Mouse (Mus musculus) lung, adult 2 months (tissue): ENCODE data around the gene Hmgcl. TPM values are rescaled to one million over a fixed set of nuclear protein-coding genes. Genes with fewer than 3 reads are reported as not detected.

Source experiments
- DNase-seq: peaks from one replicate; pipeline ENCODE4 v3.0.0; 2022
- H3K4me1 ChIP-seq: fragments of 200-500 bp; 2 replicates; pipeline ENCODE4 v1.6.1; 2011; ENCODE audit warnings: low read length; ENCODE audit not compliant: control insufficient read depth, insufficient read depth
- H3K4me3 ChIP-seq: fragments of 200-500 bp; replicated peaks from 2 replicates; pipeline ENCODE3; 2011; ENCODE audit warnings: low read depth, mild to moderate bottlenecking, control low read depth, low read length; ENCODE audit errors: extremely low read depth
- CTCF ChIP-seq: fragments of 200-500 bp; IDR thresholded peaks from 2 replicates; pipeline ENCODE4 v1.5.1; 2011; ENCODE audit warnings: mild to moderate bottlenecking, low read length, control low read depth; ENCODE audit not compliant: insufficient read depth
- POLR2A ChIP-seq: fragments of 200-500 bp; IDR thresholded peaks from 2 replicates; pipeline ENCODE4 v1.6.1; 2011; ENCODE audit warnings: low read depth, mild to moderate bottlenecking, control low read depth, low read length, borderline replicate concordance; ENCODE audit errors: extremely low read depth
- WGBS: fragments of 180-500 bp; shearing (Covaris S2); methylation state at CpG from one replicate; pipeline ENCODE4 v1.1.7; 2018; 5-methylcytosine and 5-hydroxymethylcytosine counted together
- polyA plus RNA-seq: library from polyadenylated mRNA; depleted of rRNA; stranded (reverse); fragments of >200 nt; gene quantifications from 2 replicates; pipeline ENCODE4 v1.2.3, GENCODE M21; 2012

Gene Hmgcl
- polyA plus RNA-seq, 1 experiment, result 49.6 TPM

- whole genome bisulfite sequencing, result 37% methylated on average over 6 of the region's 6 CpGs
Measured at GRCm38 (mm10) chr4:135949911-135950310, 3.7 kb downstream of the Hmgcl start.

DNA sequence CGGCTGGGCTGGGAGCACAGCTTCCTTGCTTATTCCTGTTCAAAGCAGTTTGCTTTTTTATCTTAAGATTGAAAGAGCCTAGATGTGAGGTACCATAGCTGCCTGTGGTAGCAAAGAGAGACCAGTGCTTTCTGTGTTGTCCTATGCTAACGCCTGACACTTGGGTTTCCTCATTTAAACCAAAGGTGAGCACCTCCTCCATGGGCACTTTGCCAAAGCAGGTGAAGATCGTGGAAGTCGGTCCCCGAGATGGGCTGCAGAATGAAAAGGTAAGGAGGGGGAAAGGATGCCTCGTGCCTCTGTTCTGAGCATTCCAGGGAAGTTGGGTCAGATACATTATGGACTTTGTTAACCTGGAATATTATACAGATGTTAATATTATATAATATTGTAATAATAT lies 4.1 kb downstream of the Hmgcl start:
- Histone ChIP-seq H3K4me1 (peaks cover 10% of the 10 kb centered on the region), H3K4me3 (no peak overlapping the region)
- TF ChIP-seq CTCF, result no peak
- TF ChIP-seq POLR2A, result no peak
- no peak for DNase-seq
- 64% methylated on average over 6 of the region's 6 CpGs for WGBS

More at GRCm38 (mm10) chr4:135949911-135950310, 3.7 kb downstream of the Hmgcl start:
- Histone ChIP-seq H3K4me3 (no peak overlapping the region), H3K4me1 (peaks cover 10% of the 10 kb centered on the region)
- TF ChIP-seq POLR2A (no peak), CTCF (no peak)
- DNase-seq, result no peak

DNA sequence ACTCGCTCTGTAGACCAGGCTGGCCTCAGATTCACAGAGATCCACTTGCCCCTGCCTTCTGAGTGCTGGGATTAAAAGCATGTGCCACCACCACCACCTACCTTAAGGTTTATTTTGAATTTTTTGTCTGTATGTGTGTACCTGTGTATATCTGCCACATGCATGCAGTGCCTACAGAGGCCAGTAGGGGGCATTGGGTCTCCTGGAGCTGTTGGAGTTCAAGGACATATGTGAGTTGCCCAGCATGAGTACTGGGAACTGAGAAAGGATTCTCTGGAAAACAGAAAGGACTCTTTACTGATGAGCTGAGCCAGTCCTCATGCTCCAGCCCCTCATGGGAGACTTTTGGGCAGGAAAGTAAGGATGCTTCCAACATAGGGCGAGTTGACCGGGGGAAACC lies 5.3 kb downstream of the Hmgcl start:
- H3K4me3 ChIP-seq, result no peak overlapping the region
- H3K4me1 ChIP-seq, result peaks cover 7% of the 10 kb centered on the region
- DNase-seq, result no peak
- TF ChIP-seq POLR2A (no peak), CTCF (peak; percentile 17; the same call in 1 of the 2 replicates)
- 96% methylated on average over 3 of the region's 3 CpGs for WGBS

GRCm38 (mm10) chr4:135953179-135953578 lies 6.9 kb downstream of the Hmgcl start:
- no peak for DNase-seq
- Histone ChIP-seq H3K4me3 (no peak overlapping the region), H3K4me1 (peaks cover 7% of the 10 kb centered on the region)
- 82% methylated on average over 3 of the region's 3 CpGs for WGBS
- TF ChIP-seq POLR2A (no peak), CTCF (no peak)

- TF ChIP-seq CTCF (peak; percentile 97), POLR2A (no peak)
- WGBS, result 18% methylated on average over 2 of the region's 2 CpGs
- peak; percentile 74 for DNase-seq
- H3K4me1 ChIP-seq, result peaks cover 7% of the 10 kb centered on the region
- H3K4me3 ChIP-seq, result no peak overlapping the region
Measured at GRCm38 (mm10) chr4:135954241-135954640, 8.0 kb downstream of the Hmgcl start.

DNA sequence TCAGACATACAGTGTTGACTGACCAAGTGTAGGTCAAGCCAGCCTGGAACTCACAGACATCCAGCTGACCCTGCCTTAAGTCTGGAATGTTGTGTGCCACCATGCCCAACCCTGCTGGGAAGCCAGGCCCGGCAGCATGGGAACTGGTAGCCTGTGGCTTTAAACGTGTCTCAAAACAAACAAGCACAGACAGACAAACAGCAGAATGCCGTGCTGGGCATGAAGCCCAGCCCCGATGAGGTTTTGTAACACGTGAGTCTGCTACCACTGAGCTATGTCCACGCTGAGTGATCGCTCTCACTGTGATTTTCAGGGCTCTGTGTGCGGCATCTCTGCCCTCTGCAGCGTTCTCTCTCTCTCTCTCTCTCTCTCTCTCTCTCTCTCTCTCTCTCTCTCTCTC lies 9.6 kb downstream of the Hmgcl start:
- Histone ChIP-seq H3K4me1 (no peaks in the 10 kb centered on the region), H3K4me3 (no peak overlapping the region)
- no peak for TF ChIP-seq POLR2A
- no peak for TF ChIP-seq CTCF
- 81% methylated on average over 9 of the region's 9 CpGs for WGBS
- no peak for DNase-seq

DNA sequence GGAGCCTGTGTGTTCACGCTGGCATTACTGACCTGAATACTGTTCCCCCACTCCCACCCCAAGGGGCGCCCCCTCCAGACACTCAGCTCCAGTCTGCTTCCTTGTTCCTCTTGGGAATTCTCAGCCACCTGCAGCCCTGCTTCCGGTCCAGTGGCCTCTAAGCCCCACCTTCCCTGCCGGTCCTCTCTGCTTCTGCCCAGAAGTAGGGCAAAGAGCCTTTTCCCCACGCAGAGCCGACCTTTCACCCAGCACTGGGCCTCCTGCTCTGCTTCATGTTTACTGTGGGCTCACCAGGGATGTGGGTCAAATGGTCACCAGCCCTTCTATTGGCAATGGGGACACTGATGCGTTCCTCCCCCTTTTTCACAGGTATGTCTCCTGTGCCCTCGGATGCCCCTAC lies 12.1 kb downstream of the Hmgcl start:
- Histone ChIP-seq H3K4me3 (no peak overlapping the region), H3K4me1 (no peaks in the 10 kb centered on the region)
- WGBS, result 55% methylated on average over 8 of the region's 8 CpGs
- no peak for DNase-seq
- TF ChIP-seq CTCF, result no peak

- TF ChIP-seq CTCF (peak; percentile 99), POLR2A (no peak)
- Histone ChIP-seq H3K4me3 (no peak overlapping the region), H3K4me1 (peaks cover 3% of the 10 kb centered on the region; the same call in 1 of the 2 replicates)
- peak; percentile 79 for DNase-seq
- 33% methylated on average over 5 of the region's 5 CpGs for whole genome bisulfite sequencing
Measured at GRCm38 (mm10) chr4:135960717-135961116, 14.5 kb downstream of the Hmgcl start.

GRCm38 (mm10) chr4:135961709-135962108 lies 15.5 kb downstream of the Hmgcl start:
- H3K4me3 ChIP-seq, result no peak overlapping the region
- TF ChIP-seq CTCF (no peak), POLR2A (no peak)
- WGBS, result 89% methylated on average over 5 of the region's 5 CpGs
- DNase-seq, result no peak
- peaks cover 3% of the 10 kb centered on the region; the same call in 1 of the 2 replicates for H3K4me1 ChIP-seq

DNA sequence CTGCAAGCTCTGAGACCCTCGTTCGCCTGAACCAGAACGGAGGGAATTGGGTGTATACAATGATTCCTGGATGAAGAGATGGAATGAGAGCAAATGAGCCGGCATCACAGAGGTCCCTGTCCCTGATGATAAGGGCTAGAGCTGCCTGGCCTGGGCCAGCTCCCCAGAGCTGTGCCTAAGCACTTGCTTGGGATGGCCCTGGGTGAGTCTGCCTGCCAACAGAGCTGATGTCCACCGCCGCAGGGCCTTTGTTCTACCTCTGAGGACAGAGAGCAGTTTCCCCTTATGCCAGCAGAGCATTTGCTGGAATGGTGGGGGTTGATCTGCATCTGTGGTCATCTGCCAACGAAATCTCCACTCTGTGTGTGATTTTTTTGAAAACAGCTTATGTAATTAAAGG lies 15.9 kb downstream of the Hmgcl start:
- peaks cover 3% of the 10 kb centered on the region; the same call in 1 of the 2 replicates for H3K4me1 ChIP-seq
- no peak overlapping the region for H3K4me3 ChIP-seq
- DNase-seq, result no peak
- TF ChIP-seq CTCF, result no peak
- no peak for TF ChIP-seq POLR2A
- WGBS, result 79% methylated on average over 7 of the region's 7 CpGs
